Mouse (Mus musculus): ENCODE measurements around the gene Ldlrad3.
A peak's percentile ranks its signal among the peaks of the same experiment; 100 is the strongest.

Ldlrad3 gene

GRCm38 (mm10) chr2:102185069-102185950 lies 875 bp downstream of the Ldlrad3 start:
- DNase-seq: peak; percentile 67

GRCm38 (mm10) chr2:102183720-102184480 lies 2.3 kb downstream of the Ldlrad3 start:
- DNase-seq: no peak

- DNase-seq: no peak
Observed at GRCm38 (mm10) chr2:102181459-102181858, 4.7 kb downstream of the Ldlrad3 start.

- DNase-seq: no peak
Observed at GRCm38 (mm10) chr2:102176434-102176772, 9.8 kb downstream of the Ldlrad3 start.

- no peak for DNase-seq
Observed at GRCm38 (mm10) chr2:102175741-102176433, 10.3 kb downstream of the Ldlrad3 start.

GRCm38 (mm10) chr2:102172458-102172857 lies 13.7 kb downstream of the Ldlrad3 start:
- no peak for DNase-seq

- peak; percentile 71 for DNase-seq
Observed at GRCm38 (mm10) chr2:102166550-102167325, 19.4 kb downstream of the Ldlrad3 start.

GRCm38 (mm10) chr2:102163106-102163505 lies 23.1 kb downstream of the Ldlrad3 start:
- DNase-seq: no peak

GRCm38 (mm10) chr2:102157555-102157954 lies 28.6 kb downstream of the Ldlrad3 start:
- DNase-seq: no peak

GRCm38 (mm10) chr2:102157010-102157409 lies 29.2 kb downstream of the Ldlrad3 start:
- DNase-seq: no peak

GRCm38 (mm10) chr2:102156460-102156859 lies 29.7 kb downstream of the Ldlrad3 start:
- no peak for DNase-seq

GRCm38 (mm10) chr2:102155306-102156015 lies 30.7 kb downstream of the Ldlrad3 start:
- no peak for DNase-seq

- peak; percentile 52 for DNase-seq
Observed at GRCm38 (mm10) chr2:102154771-102155211, 31.4 kb downstream of the Ldlrad3 start.

- DNase-seq: no peak
Observed at GRCm38 (mm10) chr2:102154328-102154727, 31.9 kb downstream of the Ldlrad3 start.

GRCm38 (mm10) chr2:102153516-102153915 lies 32.7 kb downstream of the Ldlrad3 start:
- no peak for DNase-seq

GRCm38 (mm10) chr2:102152851-102153250 lies 33.3 kb downstream of the Ldlrad3 start:
- no peak for DNase-seq

- no peak for DNase-seq
Observed at GRCm38 (mm10) chr2:102149058-102149457, 37.1 kb downstream of the Ldlrad3 start.

- no peak for DNase-seq
Observed at GRCm38 (mm10) chr2:102148093-102148492, 38.1 kb downstream of the Ldlrad3 start.

GRCm38 (mm10) chr2:102147561-102147960 lies 38.6 kb downstream of the Ldlrad3 start:
- no peak for DNase-seq

GRCm38 (mm10) chr2:102146386-102146785 lies 39.8 kb downstream of the Ldlrad3 start:
- no peak for DNase-seq

- no peak for DNase-seq
Observed at GRCm38 (mm10) chr2:102145036-102145435, 41.1 kb downstream of the Ldlrad3 start.

GRCm38 (mm10) chr2:102144311-102144710 lies 41.9 kb downstream of the Ldlrad3 start:
- no peak for DNase-seq

Measured in lung, postnatal 10 days (tissue).